Mouse (Mus musculus): ENCODE measurements around the gene Dkk3. TPM values are rescaled to one million over a fixed set of nuclear protein-coding genes. Genes with fewer than 3 reads are reported as not detected.
A peak's percentile ranks its signal among the peaks of the same experiment; 100 is the strongest.

The Dkk3 gene
- total and polyA plus RNA-seq, 2 experiments from 2014 or later, result 30.9 to 38.8 TPM

GRCm38 (mm10) chr7:112164430-112164829, 5.6 kb upstream of the Dkk3 start:
- DNase-seq (ENCODE audit: low spot score) (no peak), ATAC-seq (ENCODE audit: low FRiP score) (no peak)
- Histone ChIP-seq H3K27me3 (ENCODE audit: insufficient read depth, low read length) (no peaks in the 10 kb centered on the region), H3K4me1 (ENCODE audit: insufficient read depth, low read length) (peaks cover 5% of the 10 kb centered on the region), H3K9me3 (ENCODE audit: low read length) (no peaks in the 10 kb centered on the region), H3K4me2 (ENCODE audit: low read depth, low read length, poor library complexity, severe bottlenecking) (no peak overlapping the region), H3K9ac (replicated peaks; ENCODE audit: low read length, poor library complexity, severe bottlenecking) (no peak overlapping the region), H3K36me3 (ENCODE audit: insufficient read depth, low read length) (no peaks in the 10 kb centered on the region), H3K4me3 (ENCODE audit: low read depth, low read length) (no peak overlapping the region), H3K27ac (ENCODE audit: low read depth, low read length) (no peak overlapping the region)
- no peak for TF ChIP-seq CTCF (IDR thresholded peaks at IDR 0.05)
- 87% methylated on average over 3 of the region's 3 CpGs for WGBS

DNA sequence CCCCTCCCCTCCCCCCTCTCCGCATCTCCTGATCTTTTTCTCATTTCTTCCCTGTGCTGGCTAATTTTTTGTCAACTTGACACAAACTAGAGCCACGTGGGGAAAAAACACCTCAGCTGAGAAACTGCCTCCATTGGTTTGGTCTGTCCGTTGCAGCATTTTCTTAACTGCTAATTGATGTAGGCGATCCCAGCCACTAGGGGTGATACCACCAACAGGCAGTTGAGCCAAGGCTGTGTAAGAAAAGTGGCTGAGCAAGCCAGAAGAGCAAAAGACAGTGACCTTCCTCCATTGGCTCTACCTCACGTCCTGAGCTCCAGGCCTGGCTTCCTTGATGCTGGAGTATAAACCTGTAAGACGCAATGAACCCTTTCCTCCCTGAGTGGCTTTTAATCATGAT, 978 bp upstream of the Dkk3 start:
- WGBS, result 36% methylated on average over 5 of the region's 6 CpGs
- Histone ChIP-seq H3K9ac (replicated peaks; ENCODE audit: low read length, poor library complexity, severe bottlenecking) (no peak overlapping the region), H3K27me3 (ENCODE audit: insufficient read depth, low read length) (no peaks in the 10 kb centered on the region; the same call in 1 of the 2 replicates), H3K4me3 (ENCODE audit: low read depth, low read length) (no peak overlapping the region), H3K36me3 (ENCODE audit: insufficient read depth, low read length) (no peaks in the 10 kb centered on the region), H3K4me2 (ENCODE audit: low read depth, low read length, poor library complexity, severe bottlenecking) (no peak overlapping the region), H3K9me3 (ENCODE audit: low read length) (no peaks in the 10 kb centered on the region), H3K27ac (ENCODE audit: low read depth, low read length) (no peak overlapping the region), H3K4me1 (ENCODE audit: insufficient read depth, low read length) (peaks cover 8% of the 10 kb centered on the region)
- peak; percentile 55 for TF ChIP-seq CTCF (IDR thresholded peaks at IDR 0.05)
- DNase-seq (ENCODE audit: low spot score) (no peak), ATAC-seq (ENCODE audit: low FRiP score) (no peak)

- DNase-seq (ENCODE audit: low spot score), result peak; percentile 34
Observed at GRCm38 (mm10) chr7:112158316-112158741, 528 bp downstream of the Dkk3 start.

GRCm38 (mm10) chr7:112157584-112158315, 1.1 kb downstream of the Dkk3 start:
- Histone ChIP-seq H3K9me3 (ENCODE audit: low read length) (no peaks in the 10 kb centered on the region), H3K4me1 (ENCODE audit: insufficient read depth, low read length) (peaks cover 12% of the 10 kb centered on the region), H3K4me3 (ENCODE audit: low read depth, low read length) (peak overlapping the region; percentile 39), H3K36me3 (ENCODE audit: insufficient read depth, low read length) (no peaks in the 10 kb centered on the region), H3K27me3 (ENCODE audit: insufficient read depth, low read length) (no peaks in the 10 kb centered on the region; the same call in 1 of the 2 replicates), H3K4me2 (ENCODE audit: low read depth, low read length, poor library complexity, severe bottlenecking) (peak overlapping the region; percentile 56), H3K9ac (replicated peaks; ENCODE audit: low read length, poor library complexity, severe bottlenecking) (peak overlapping the region; percentile 57), H3K27ac (ENCODE audit: low read depth, low read length) (no peak overlapping the region)
- ATAC-seq (ENCODE audit: low FRiP score) (peak; percentile 28; the same call in 1 of the 2 replicates), DNase-seq (ENCODE audit: low spot score) (peak; percentile 55)
- TF ChIP-seq CTCF (IDR thresholded peaks at IDR 0.05), result no peak
- WGBS, result 17% methylated on average over 22 of the region's 23 CpGs

More at GRCm38 (mm10) chr7:112158316-112158741, 528 bp downstream of the Dkk3 start:
- Histone ChIP-seq H3K36me3 (ENCODE audit: insufficient read depth, low read length) (no peaks in the 10 kb centered on the region), H3K9ac (replicated peaks; ENCODE audit: low read length, poor library complexity, severe bottlenecking) (peak overlapping the region; percentile 57), H3K4me2 (ENCODE audit: low read depth, low read length, poor library complexity, severe bottlenecking) (peak overlapping the region; percentile 56), H3K27ac (ENCODE audit: low read depth, low read length) (no peak overlapping the region), H3K27me3 (ENCODE audit: insufficient read depth, low read length) (no peaks in the 10 kb centered on the region; the same call in 1 of the 2 replicates), H3K4me3 (ENCODE audit: low read depth, low read length) (peak overlapping the region; percentile 39), H3K9me3 (ENCODE audit: low read length) (no peaks in the 10 kb centered on the region), H3K4me1 (ENCODE audit: insufficient read depth, low read length) (peaks cover 12% of the 10 kb centered on the region)
- WGBS, result 1% methylated on average over 21 of the region's 23 CpGs
- peak; percentile 52; the same call in 1 of the 2 replicates for ATAC-seq (ENCODE audit: low FRiP score)
- no peak for TF ChIP-seq CTCF (IDR thresholded peaks at IDR 0.05)

DNA sequence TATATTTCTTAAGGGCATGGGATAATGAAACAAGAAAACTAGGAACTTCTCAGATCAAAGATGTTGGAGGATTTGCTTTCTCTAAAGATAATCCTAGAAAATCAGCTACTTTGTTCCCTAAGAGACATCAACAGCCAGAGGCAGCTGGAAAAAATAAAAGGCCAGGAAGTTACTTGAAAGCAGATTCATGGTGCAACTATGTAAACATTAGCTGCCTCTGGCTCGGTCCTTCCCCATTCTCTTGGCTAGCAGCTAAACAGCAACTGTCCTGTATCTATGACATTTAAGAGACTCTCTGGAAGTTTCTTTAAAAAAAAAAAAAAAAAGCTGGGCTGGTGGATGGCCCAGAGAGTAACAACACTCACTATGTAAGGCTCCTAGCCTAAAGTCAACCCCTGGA, 3.7 kb downstream of the Dkk3 start:
- WGBS, result 22% methylated on average over 1 of the region's 1 CpGs
- Histone ChIP-seq H3K9me3 (ENCODE audit: low read length) (no peaks in the 10 kb centered on the region), H3K4me2 (ENCODE audit: low read depth, low read length, poor library complexity, severe bottlenecking) (no peak overlapping the region), H3K4me1 (ENCODE audit: insufficient read depth, low read length) (peaks cover 7% of the 10 kb centered on the region), H3K27ac (ENCODE audit: low read depth, low read length) (no peak overlapping the region), H3K36me3 (ENCODE audit: insufficient read depth, low read length) (no peaks in the 10 kb centered on the region), H3K4me3 (ENCODE audit: low read depth, low read length) (no peak overlapping the region), H3K9ac (replicated peaks; ENCODE audit: low read length, poor library complexity, severe bottlenecking) (no peak overlapping the region), H3K27me3 (ENCODE audit: insufficient read depth, low read length) (no peaks in the 10 kb centered on the region; the same call in 1 of the 2 replicates)
- DNase-seq (ENCODE audit: low spot score), result no peak
- ATAC-seq (ENCODE audit: low FRiP score), result no peak
- TF ChIP-seq CTCF (IDR thresholded peaks at IDR 0.05), result no peak

DNA sequence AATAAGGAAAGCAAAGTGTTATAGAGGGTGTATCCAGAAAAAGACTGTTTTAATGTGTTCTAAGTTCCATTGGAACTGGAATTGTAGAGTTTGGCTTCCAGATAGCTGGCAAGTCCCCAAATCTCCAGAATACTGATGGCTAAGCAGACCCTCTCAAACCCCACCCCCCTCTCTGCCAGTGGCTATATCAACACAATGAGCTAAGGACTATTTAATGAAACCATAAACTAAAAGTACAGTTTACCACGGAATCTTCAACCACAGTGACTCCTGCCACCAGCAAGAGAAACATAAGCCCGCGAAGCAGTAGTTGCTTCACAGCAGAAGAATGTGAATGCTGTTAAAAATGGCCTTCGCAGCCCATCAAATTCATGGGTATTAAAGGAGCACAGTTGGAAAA, 4.4 kb downstream of the Dkk3 start:
- no peak overlapping the region for H3K27ac ChIP-seq (ENCODE audit: low read depth, low read length)

More for the DNA sequence above, 4.4 kb downstream of the Dkk3 start:
- Histone ChIP-seq H3K4me3 (ENCODE audit: low read depth, low read length) (no peak overlapping the region), H3K27me3 (ENCODE audit: insufficient read depth, low read length) (no peaks in the 10 kb centered on the region; the same call in 1 of the 2 replicates), H3K4me1 (ENCODE audit: insufficient read depth, low read length) (peaks cover 7% of the 10 kb centered on the region), H3K9ac (replicated peaks; ENCODE audit: low read length, poor library complexity, severe bottlenecking) (no peak overlapping the region), H3K36me3 (ENCODE audit: insufficient read depth, low read length) (no peaks in the 10 kb centered on the region), H3K9me3 (ENCODE audit: low read length) (no peaks in the 10 kb centered on the region), H3K4me2 (ENCODE audit: low read depth, low read length, poor library complexity, severe bottlenecking) (no peak overlapping the region)
- ATAC-seq (ENCODE audit: low FRiP score) (no peak), DNase-seq (ENCODE audit: low spot score) (no peak)
- no peak for TF ChIP-seq CTCF (IDR thresholded peaks at IDR 0.05)
- WGBS, result 78% methylated on average over 4 of the region's 4 CpGs
